22 mouse cellular contexts compared by ENCODE assay signal in genomic region chr1:59553708-59554107, GRCm38 (mm10). TPM values are rescaled to one million over a fixed set of nuclear protein-coding genes. Genes with fewer than 3 reads are reported as not detected.
A peak's percentile ranks its signal among the peaks of the same experiment; 100 is the strongest.
DNase-seq lines count a peak whose midpoint lies in the region; ATAC-seq lines count a peak whose summit lies in the region.
"Had no signal": no experiment of that assay in that cellular context is flagged by ENCODE, and none has a peak within 500 bp of the region (broad histone marks: within the 10 kb centered on the region; RNA-seq: fewer than 3 reads in every experiment).

No protein-coding gene starts in this region.

- peak overlapping the region; percentile 22; the same call in 1 of the 2 replicates for H3K27ac ChIP-seq in forebrain, embryonic 10.5 days
- no peak overlapping the region for H3K27ac ChIP-seq in forebrain, embryonic 11.5 days (ENCODE audit: low read depth, low read length)
- H3K27ac ChIP-seq in hindbrain, embryonic 12.5 days = peak overlapping the region; percentile 9; the same call in 1 of the 2 replicates
- no peak overlapping the region for H3K27ac ChIP-seq in midbrain, embryonic 11.5 days (ENCODE audit: low read depth, low read length)
- H3K27ac ChIP-seq in neural tube, embryonic 14.5 days (ENCODE audit: low read depth, low read length) = no peak overlapping the region
- H3K27ac ChIP-seq: heart, embryonic 15.5 days; kidney, embryonic 15.5 days; lung, embryonic 15.5 days; stomach, postnatal 0 days had no signal

- no peak overlapping the region for H3K9ac ChIP-seq in forebrain, embryonic 11.5 days (ENCODE audit: low read length)
- H3K9ac ChIP-seq in hindbrain, embryonic 12.5 days = no peak overlapping the region
- H3K9ac ChIP-seq in midbrain, embryonic 11.5 days (ENCODE audit: low read length) = no peak overlapping the region
- H3K9ac ChIP-seq in neural tube, embryonic 14.5 days (replicated peaks; ENCODE audit: low read depth, low read length) = no peak overlapping the region
- H3K9ac ChIP-seq: heart, embryonic 15.5 days; kidney, embryonic 15.5 days; lung, embryonic 15.5 days had no signal

- H3K27me3 ChIP-seq in forebrain, embryonic 10.5 days (ENCODE audit: poor library complexity, severe bottlenecking) = peaks cover 24% of the 10 kb centered on the region
- H3K27me3 ChIP-seq in forebrain, embryonic 11.5 days (ENCODE audit: control insufficient read depth, insufficient read depth, low read length) = no peaks in the 10 kb centered on the region
- H3K27me3 ChIP-seq in hindbrain, embryonic 12.5 days = no peaks in the 10 kb centered on the region
- H3K27me3 ChIP-seq in midbrain, embryonic 11.5 days (ENCODE audit: control insufficient read depth, insufficient read depth, low read length) = no peaks in the 10 kb centered on the region
- H3K27me3 ChIP-seq in neural tube, embryonic 14.5 days (ENCODE audit: control insufficient read depth, insufficient read depth, low read length) = no peaks in the 10 kb centered on the region
- H3K27me3 ChIP-seq: CH12.LX; heart, embryonic 15.5 days; kidney, embryonic 15.5 days; lung, embryonic 15.5 days had no signal

- WGBS in forebrain, embryonic 10.5 days = 61% methylated on average over 5 of the region's 5 CpGs
- WGBS in forebrain, embryonic 11.5 days = 31% methylated on average over 5 of the region's 5 CpGs
- 33% methylated on average over 5 of the region's 5 CpGs for WGBS in hindbrain, embryonic 12.5 days
- WGBS in midbrain, embryonic 11.5 days = 58% methylated on average over 5 of the region's 5 CpGs
- WGBS in neural tube, embryonic 14.5 days = 22% methylated on average over 5 of the region's 5 CpGs

- ATAC-seq in forebrain, embryonic 11.5 days (replicated peaks; ENCODE audit: low FRiP score) = no peak
- no peak for ATAC-seq in hindbrain, embryonic 12.5 days (ENCODE audit: low FRiP score)
- ATAC-seq in midbrain, embryonic 11.5 days (ENCODE audit: low FRiP score) = no peak
- ATAC-seq in neural tube, embryonic 14.5 days (ENCODE audit: low read depth) = peak; percentile 79; the same call in 1 of the 2 replicates

- H3K36me3 ChIP-seq in forebrain, embryonic 10.5 days (replicated peaks) = no peaks in the 10 kb centered on the region
- H3K36me3 ChIP-seq in forebrain, embryonic 11.5 days (ENCODE audit: control insufficient read depth, insufficient read depth, low read length) = no peaks in the 10 kb centered on the region
- H3K36me3 ChIP-seq in hindbrain, embryonic 12.5 days = no peaks in the 10 kb centered on the region
- H3K36me3 ChIP-seq in midbrain, embryonic 11.5 days (ENCODE audit: control insufficient read depth, insufficient read depth, low read length) = no peaks in the 10 kb centered on the region
- H3K36me3 ChIP-seq in neural tube, embryonic 14.5 days (ENCODE audit: control insufficient read depth, insufficient read depth, low read length) = no peaks in the 10 kb centered on the region
- H3K36me3 ChIP-seq: heart, embryonic 15.5 days; kidney, embryonic 15.5 days; lung, embryonic 15.5 days had no signal

- no peak for DNase-seq in forebrain, embryonic 10.5 days (ENCODE audit: extremely low spot score, low spot score)
- DNase-seq in forebrain, embryonic 11.5 days (ENCODE audit: low spot score) = no peak
- peak; percentile 68 for DNase-seq in midbrain, embryonic 11.5 days (ENCODE audit: low spot score, missing footprints)
- no peak for DNase-seq in left cerebral cortex, postnatal 10 days (ENCODE audit: extremely low spot score in 1 of 2, low spot score in 2 of 2)
- DNase-seq in spleen, postnatal 36 days (ENCODE audit: low spot score in 2 of 2) = no peak
- no peak for DNase-seq in cerebellum, postnatal 14 days
- DNase-seq: adrenal gland, postnatal 14 days; cerebellum, adult 9-10 months; right cerebral cortex, adult 18-20 months; thymus, postnatal 25 days had no signal

- intact Hi-C loops in left cerebral cortex, postnatal 10 days (cut with DNase I) = no loop called here

- H3K4me3 ChIP-seq in forebrain, embryonic 10.5 days = no peak overlapping the region
- no peak overlapping the region for H3K4me3 ChIP-seq in forebrain, embryonic 11.5 days (ENCODE audit: low read depth, low read length)
- no peak overlapping the region for H3K4me3 ChIP-seq in hindbrain, embryonic 12.5 days
- no peak overlapping the region for H3K4me3 ChIP-seq in midbrain, embryonic 11.5 days (ENCODE audit: low read depth, low read length)
- no peak overlapping the region for H3K4me3 ChIP-seq in neural tube, embryonic 14.5 days (ENCODE audit: low read depth, low read length)
- H3K4me3 ChIP-seq: erythroblast, embryonic 14.5 days; heart, embryonic 15.5 days; kidney, embryonic 15.5 days; lung, embryonic 15.5 days; megakaryocyte, embryonic 14.5 days had no signal

- no peak overlapping the region for H3K4me2 ChIP-seq in forebrain, embryonic 11.5 days (ENCODE audit: low read depth, low read length, severe bottlenecking)
- H3K4me2 ChIP-seq in hindbrain, embryonic 12.5 days (replicated peaks) = no peak overlapping the region
- H3K4me2 ChIP-seq in midbrain, embryonic 11.5 days = no peak overlapping the region
- no peak overlapping the region for H3K4me2 ChIP-seq in neural tube, embryonic 14.5 days (ENCODE audit: low read depth, low read length)
- H3K4me2 ChIP-seq: heart, embryonic 15.5 days; kidney, embryonic 15.5 days; liver, embryonic 11.5 days; lung, embryonic 15.5 days had no signal

- H3K9me3 ChIP-seq in forebrain, embryonic 10.5 days = no peaks in the 10 kb centered on the region
- H3K9me3 ChIP-seq in forebrain, embryonic 11.5 days (ENCODE audit: control insufficient read depth, low read length) = no peaks in the 10 kb centered on the region
- no peaks in the 10 kb centered on the region for H3K9me3 ChIP-seq in hindbrain, embryonic 12.5 days (replicated peaks)
- H3K9me3 ChIP-seq in midbrain, embryonic 11.5 days (ENCODE audit: control insufficient read depth, low read length) = no peaks in the 10 kb centered on the region
- H3K9me3 ChIP-seq in neural tube, embryonic 14.5 days (ENCODE audit: control insufficient read depth, low read length) = no peaks in the 10 kb centered on the region
- H3K9me3 ChIP-seq: heart, embryonic 15.5 days; kidney, embryonic 15.5 days; lung, embryonic 15.5 days had no signal

- peaks cover 23% of the 10 kb centered on the region for H3K4me1 ChIP-seq in forebrain, embryonic 10.5 days
- peaks cover 9% of the 10 kb centered on the region for H3K4me1 ChIP-seq in forebrain, embryonic 11.5 days (replicated peaks; ENCODE audit: control insufficient read depth, insufficient read depth, low read length)
- peaks cover 19% of the 10 kb centered on the region for H3K4me1 ChIP-seq in hindbrain, embryonic 12.5 days
- H3K4me1 ChIP-seq in midbrain, embryonic 11.5 days (ENCODE audit: control insufficient read depth, insufficient read depth, low read length) = peaks cover 5% of the 10 kb centered on the region; the same call in 1 of the 2 replicates
- no peaks in the 10 kb centered on the region for H3K4me1 ChIP-seq in neural tube, embryonic 14.5 days (ENCODE audit: control insufficient read depth, insufficient read depth, low read length)
- H3K4me1 ChIP-seq: heart, embryonic 15.5 days had no signal

RNA-seq across cellular contexts. Expression of gene Gm973, which starts 37.6 kb away (rescaled TPM):
- polyA plus RNA-seq in forebrain, embryonic 10.5 days (2016; fragmentation: Nextera tagmentation; extraction: Ambion mirVana) = 0.76 and 1.3 TPM in 2 replicates
- 0.85 and 0.99 TPM in 2 replicates for polyA plus RNA-seq in forebrain, embryonic 11.5 days (2014; fragmentation: Nextera tagmentation; extraction: Ambion mirVana)
- 6.0 and 9.4 TPM in 2 replicates for polyA plus RNA-seq in hindbrain, embryonic 12.5 days (2016; fragmentation: Nextera tagmentation; extraction: Ambion mirVana)
- 7.0 and 7.1 TPM in 2 replicates for polyA plus RNA-seq in midbrain, embryonic 11.5 days (2014; fragmentation: Nextera tagmentation; extraction: Ambion mirVana)
- polyA plus RNA-seq in neural tube, embryonic 14.5 days (2014; fragmentation: Nextera tagmentation; extraction: Ambion mirVana) = 9.0 and 13.2 TPM in 2 replicates
- total RNA-seq in left cerebral cortex, postnatal 10 days (2021) = 1 to 10 TPM; 4.6 to 4.8 TPM
- total RNA-seq: neutrophil, adult 5-6 weeks had no signal
- polyA plus RNA-seq: erythroblast, embryonic 14.5 days; spleen, adult 2 months had no signal

Comparison
In these comparisons a context has a peak if more than half of its experiments do, and no peak if none do; other contexts are left out.
1. H3K27ac ChIP-seq: peak in forebrain, embryonic 10.5 days (single experiment) and hindbrain, embryonic 12.5 days (single experiment); none in forebrain, embryonic 11.5 days (single experiment), midbrain, embryonic 11.5 days (single experiment) and neural tube, embryonic 14.5 days (single experiment).